Comparison of ENCODE assay signal across 12 mouse cellular contexts in genomic region chr4:139823138-139823869, GRCm38 (mm10). TPM values are rescaled to one million over a fixed set of nuclear protein-coding genes. Genes with fewer than 3 reads are reported as not detected.
DNase-seq lines count a peak whose midpoint lies in the region; ATAC-seq and TF ChIP-seq lines count a peak whose summit lies in the region.
"Had no signal": no experiment of that assay in that cellular context is flagged by ENCODE, and none has a peak within 500 bp of the region (broad histone marks: within the 10 kb centered on the region; RNA-seq: fewer than 3 reads in every experiment).

No protein-coding gene starts in this region.

- H3K36me3 ChIP-seq in heart, embryonic 10.5 days: no peaks in the 10 kb centered on the region
- no peaks in the 10 kb centered on the region for H3K36me3 ChIP-seq in hindbrain, embryonic 13.5 days
- no peaks in the 10 kb centered on the region for H3K36me3 ChIP-seq in midbrain, postnatal 0 days (ENCODE audit: insufficient read depth, low read length)
- H3K36me3 ChIP-seq: lung, embryonic 15.5 days; stomach, embryonic 15.5 days had no signal

- H3K4me1 ChIP-seq in heart, embryonic 10.5 days: peaks cover 29% of the 10 kb centered on the region
- H3K4me1 ChIP-seq in hindbrain, embryonic 13.5 days (replicated peaks): peaks cover 49% of the 10 kb centered on the region
- no peaks in the 10 kb centered on the region for H3K4me1 ChIP-seq in midbrain, postnatal 0 days (ENCODE audit: insufficient read depth, low read length)

- under 1% methylated on average over 44 of the region's 44 CpGs for WGBS in heart, embryonic 10.5 days
- 2% methylated on average over 39 of the region's 44 CpGs for WGBS in hindbrain, embryonic 13.5 days
- WGBS in midbrain, postnatal 0 days: under 1% methylated on average over 44 of the region's 44 CpGs

- H3K4me2 ChIP-seq in hindbrain, embryonic 13.5 days: peak overlapping the region; percentile 44
- H3K4me2 ChIP-seq in midbrain, postnatal 0 days (ENCODE audit: low read depth, low read length, poor library complexity, severe bottlenecking): peak overlapping the region; percentile 34
- H3K4me2 ChIP-seq: lung, embryonic 15.5 days; stomach, embryonic 15.5 days had no signal

- no peak for TF ChIP-seq CTCF in midbrain, postnatal 0 days (IDR thresholded peaks at IDR 0.05)

- DNase-seq in heart, embryonic 10.5 days (ENCODE audit: low spot score): no peak
- DNase-seq in heart, adult 11 months: no peak
- DNase-seq in embryo, embryonic 9.5 days (ENCODE audit: extremely low spot score): peak; percentile 52
- DNase-seq in midbrain, postnatal 0 days (ENCODE audit: low spot score): no peak
- no peak for DNase-seq in spleen, postnatal 4 days (ENCODE audit: low spot score in 2 of 2)
- DNase-seq in adrenal gland, postnatal 10 days: no peak
- no peak for DNase-seq in left cerebral cortex, adult 8-10 months (ENCODE audit: low spot score in 2 of 2)

- ATAC-seq in hindbrain, embryonic 13.5 days (ENCODE audit: low FRiP score): no peak
- ATAC-seq in midbrain, postnatal 0 days (ENCODE audit: low FRiP score): no peak

- H3K4me3 ChIP-seq in heart, embryonic 10.5 days: peak overlapping the region; percentile 15; the same call in 1 of the 2 replicates
- peak overlapping the region; percentile 22 for H3K4me3 ChIP-seq in hindbrain, embryonic 13.5 days
- H3K4me3 ChIP-seq in midbrain, postnatal 0 days (ENCODE audit: low read depth, low read length): peak overlapping the region; percentile 13; the same call in 1 of the 2 replicates
- H3K4me3 ChIP-seq: layer of hippocampus, adult 2 months; lung, embryonic 15.5 days; stomach, embryonic 15.5 days had no signal

- H3K9me3 ChIP-seq in heart, embryonic 10.5 days: no peaks in the 10 kb centered on the region
- H3K9me3 ChIP-seq in hindbrain, embryonic 13.5 days: no peaks in the 10 kb centered on the region
- H3K9me3 ChIP-seq in midbrain, postnatal 0 days (ENCODE audit: low read length): no peaks in the 10 kb centered on the region
- H3K9me3 ChIP-seq: lung, embryonic 15.5 days; stomach, embryonic 15.5 days had no signal

- no peak overlapping the region for H3K27ac ChIP-seq in heart, embryonic 10.5 days
- no peak overlapping the region for H3K27ac ChIP-seq in hindbrain, embryonic 13.5 days
- H3K27ac ChIP-seq in midbrain, postnatal 0 days (ENCODE audit: low read depth, low read length): peak overlapping the region; percentile 57
- H3K27ac ChIP-seq: layer of hippocampus, adult 2 months; lung, embryonic 15.5 days; stomach, embryonic 15.5 days had no signal

- H3K27me3 ChIP-seq in heart, embryonic 10.5 days (ENCODE audit: insufficient read depth, poor library complexity, severe bottlenecking): peaks cover 100% of the 10 kb centered on the region
- peaks cover 99% of the 10 kb centered on the region for H3K27me3 ChIP-seq in hindbrain, embryonic 13.5 days
- peaks cover 51% of the 10 kb centered on the region for H3K27me3 ChIP-seq in midbrain, postnatal 0 days (ENCODE audit: insufficient read depth, low read length)

- H3K9ac ChIP-seq in hindbrain, embryonic 13.5 days: no peak overlapping the region
- H3K9ac ChIP-seq in midbrain, postnatal 0 days (replicated peaks; ENCODE audit: low read length, poor library complexity, severe bottlenecking): 0 out of 2 replicates have a peak overlapping the region, but pooled peaks have one; percentile 2
- H3K9ac ChIP-seq: lung, embryonic 15.5 days; stomach, embryonic 15.5 days had no signal

RNA-seq across cellular contexts. Expression of gene Pax7, which starts 10.0 kb away (rescaled TPM):
- 0.03 TPM in 1 of 2 replicates, not detected in the other for polyA plus RNA-seq in heart, embryonic 10.5 days (2016; fragmentation: Nextera tagmentation; extraction: Ambion mirVana)
- polyA plus RNA-seq in hindbrain, embryonic 13.5 days (2015; fragmentation: Nextera tagmentation; extraction: Ambion mirVana): 0.84 and 1.6 TPM in 2 replicates
- 34.9 and 36.0 TPM in 2 replicates for total RNA-seq in midbrain, postnatal 0 days (2014; rRNA removed)
- polyA plus RNA-seq in midbrain, postnatal 0 days (2015; fragmentation: Nextera tagmentation; extraction: Ambion mirVana): 3.0 and 3.4 TPM in 2 replicates
- under 1 TPM; 0.15 to 0.64 TPM for total RNA-seq in adrenal gland, postnatal 10 days (2021)
- 1 to 10 TPM in 1 of 4 experiments, under 1 TPM in 1, not detected in 2; 0.20 to 1.0 TPM for total RNA-seq in left cerebral cortex, adult 8-10 months (2022)
- total RNA-seq: CH12.LX; layer of hippocampus, adult 2 months had no signal

Comparison
In these comparisons a context has a peak if more than half of its experiments do, and no peak if none do; other contexts are left out.
1. RNA of gene Pax7, which starts 10.0 kb away (total RNA-seq): 34.9 to 36.0 TPM in midbrain, postnatal 0 days; 0.15 to 0.64 TPM in adrenal gland, postnatal 10 days and 0.20 to 1.0 TPM in left cerebral cortex, adult 8-10 months; every median in the first group is over 10 times any median in the second.
2. Peak in every context shown above with its lines, with median percentiles within 50 percentile points of each other: H3K4me3 ChIP-seq.